Mouse (Mus musculus) ES-E14 (cell line): Measurements from ENCODE around the gene Lin9. TPM values are rescaled to one million over a fixed set of nuclear protein-coding genes. Genes with fewer than 3 reads are reported as not detected.

ENCODE experiments used
- DNase-seq: peaks from one replicate; pipeline ENCODE4 v3.0.0-alpha.2; 2013; ENCODE audit warnings: low read depth, low spot score
- H3K27ac ChIP-seq: 2 replicates; pipeline ENCODE4 v1.5.1; 2012; ENCODE audit warnings: low read depth, mild to moderate bottlenecking, low read length, moderate library complexity, mixed read lengths; ENCODE audit not compliant: poor library complexity, insufficient read depth, severe bottlenecking
- H3K36me3 ChIP-seq: 2 replicates; pipeline ENCODE4 v1.6.1; 2012; ENCODE audit warnings: mild to moderate bottlenecking, low read length, moderate library complexity, mixed read lengths; ENCODE audit not compliant: control insufficient read depth, poor library complexity, insufficient read depth, severe bottlenecking
- H3K4me1 ChIP-seq, 2 experiments: fragments of 150-350 bp in 1 of 2; sonication (generic) in 1 of 2; 2 replicates each; pipeline ENCODE4 v1.6.1; 2012; ENCODE audit warnings: low read length in 2 of 2, mild to moderate bottlenecking in 1 of 2, mixed read lengths in 1 of 2; ENCODE audit not compliant: control insufficient read depth in 2 of 2, insufficient read depth in 2 of 2, poor library complexity in 1 of 2
- H3K4me3 ChIP-seq, 2 experiments: fragments of 150-350 bp in 1 of 2; sonication (generic) in 1 of 2; 2 replicates each; pipeline ENCODE4 v1.5.1; 2012; ENCODE audit warnings: low read length in 2 of 2, low read depth in 1 of 2, mild to moderate bottlenecking in 1 of 2, mixed read lengths in 1 of 2; ENCODE audit not compliant: insufficient read depth in 1 of 2, poor library complexity in 1 of 2, severe bottlenecking in 1 of 2
- H3K9ac ChIP-seq: 2 replicates; pipeline ENCODE4 v1.6.1; 2012; ENCODE audit warnings: low read depth, mild to moderate bottlenecking, low read length, mixed read lengths; ENCODE audit not compliant: poor library complexity, insufficient read depth, severe bottlenecking
- H3K9me3 ChIP-seq: fragments of 150-350 bp; sonication (generic); 2 replicates; pipeline ENCODE4 v1.6.1; 2012; ENCODE audit warnings: low read depth, mild to moderate bottlenecking, low read length; ENCODE audit not compliant: control insufficient read depth, insufficient read depth
- CHD2 ChIP-seq: IDR thresholded peaks from 2 replicates; pipeline ENCODE4 v1.6.1; 2014; ENCODE audit warnings: mild to moderate bottlenecking, low read depth, low read length, inconsistent platforms
- HCFC1 ChIP-seq: IDR thresholded peaks from 2 replicates; pipeline ENCODE4 v1.6.1; 2012; ENCODE audit warnings: low read length, inconsistent platforms, borderline replicate concordance; ENCODE audit not compliant: insufficient read depth
- MAFK ChIP-seq: IDR thresholded peaks from 2 replicates; pipeline ENCODE4 v1.6.1; 2014; ENCODE audit warnings: mild to moderate bottlenecking, low read depth, low read length, inconsistent platforms; ENCODE audit not compliant: insufficient read depth
- ZC3H11A ChIP-seq: IDR thresholded peaks from 2 replicates; pipeline ENCODE4 v1.6.1; 2012; ENCODE audit warnings: low read depth, mild to moderate bottlenecking, inconsistent platforms, low read length, borderline replicate concordance
- ZNF384 ChIP-seq: IDR thresholded peaks from 2 replicates; pipeline ENCODE4 v1.6.1; 2012; ENCODE audit warnings: low read depth, low read length, inconsistent platforms
- in situ Hi-C, 2 experiments: fragments of 600-800 bp; cut with MboI; formaldehyde crosslinking; loops; one replicate each; pipeline ENCODE4 v1.15.1; 2025; ENCODE audit warnings: low sequenced_read_pairs in 2 of 2, inconsistent platforms in 1 of 2; ENCODE audit not compliant: unreplicated experiment in 2 of 2
- total RNA-seq: library from RNA; depleted of rRNA; stranded (reverse); fragments of 300-350 nt; gene quantifications from 2 replicates; pipeline ENCODE4 v1.2.3, GENCODE M21; 2012

Lin9 gene
- total RNA-seq, 1 experiment: 15.9 TPM

DNA sequence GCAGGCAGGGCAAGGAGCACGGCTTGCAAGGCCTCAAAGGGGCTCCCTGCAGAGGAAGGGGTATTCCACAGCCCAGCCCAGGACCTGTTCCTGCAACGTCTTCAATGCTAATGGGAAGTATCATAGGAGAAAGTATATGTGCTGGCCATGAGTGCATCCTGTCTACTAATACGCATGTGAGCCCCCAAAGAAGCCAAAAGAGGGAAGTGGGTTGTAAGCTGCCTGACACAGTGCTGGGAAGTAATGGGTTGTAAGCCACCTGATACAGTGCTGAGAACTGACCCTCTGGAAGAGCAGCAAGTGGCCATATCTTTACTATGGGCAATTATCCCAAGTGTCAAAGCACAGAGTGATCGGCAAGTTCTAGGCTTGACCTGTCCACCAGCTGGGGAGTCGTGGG, 57.1 kb downstream of the Lin9 start:
- Histone ChIP-seq H3K4me3 (no peak overlapping the region), H3K9me3 (no peaks in the 10 kb centered on the region), H3K9ac (no peak overlapping the region), H3K4me1 (0 out of 4 replicates have a peak, but pooled peaks cover 0 to 2% of the 10 kb centered on the region in 2 experiments), H3K27ac (no peak overlapping the region), H3K36me3 (no peaks in the 10 kb centered on the region)
- DNase-seq: no peak
- in situ Hi-C loops: no loop called here
- TF ChIP-seq ZNF384: no peak

DNA sequence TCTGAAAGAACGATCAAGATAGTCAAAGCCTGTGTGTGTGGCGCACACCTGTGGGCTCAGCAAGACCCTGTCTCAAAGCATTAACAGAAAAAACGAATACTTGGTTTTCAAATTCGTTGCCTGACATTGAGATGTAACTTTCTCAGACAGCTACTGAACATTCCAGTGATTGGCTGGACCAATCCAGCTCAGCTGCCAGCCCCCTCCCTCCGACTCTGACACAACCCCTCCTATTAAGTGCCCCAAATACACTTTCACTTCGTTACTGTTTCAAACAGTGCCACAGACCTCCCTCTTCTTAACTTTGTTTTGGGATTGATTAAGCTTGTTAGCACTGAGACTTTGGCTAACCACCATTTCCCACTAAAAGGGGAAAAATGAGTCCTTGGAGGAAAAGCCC, 62.5 kb downstream of the Lin9 start:
- no peaks in the 10 kb centered on the region for H3K4me1 ChIP-seq
- no peaks in the 10 kb centered on the region for H3K9me3 ChIP-seq
- H3K4me3 ChIP-seq: no peak overlapping the region
- no peak for DNase-seq
- TF ChIP-seq HCFC1 (no peak), MAFK (no peak), ZC3H11A (no peak), ZNF384 (no peak), CHD2 (no peak)
- in situ Hi-C loops: no loop called here
- H3K9ac ChIP-seq: no peak overlapping the region
- H3K36me3 ChIP-seq: no peaks in the 10 kb centered on the region
- H3K27ac ChIP-seq: no peak overlapping the region

DNA sequence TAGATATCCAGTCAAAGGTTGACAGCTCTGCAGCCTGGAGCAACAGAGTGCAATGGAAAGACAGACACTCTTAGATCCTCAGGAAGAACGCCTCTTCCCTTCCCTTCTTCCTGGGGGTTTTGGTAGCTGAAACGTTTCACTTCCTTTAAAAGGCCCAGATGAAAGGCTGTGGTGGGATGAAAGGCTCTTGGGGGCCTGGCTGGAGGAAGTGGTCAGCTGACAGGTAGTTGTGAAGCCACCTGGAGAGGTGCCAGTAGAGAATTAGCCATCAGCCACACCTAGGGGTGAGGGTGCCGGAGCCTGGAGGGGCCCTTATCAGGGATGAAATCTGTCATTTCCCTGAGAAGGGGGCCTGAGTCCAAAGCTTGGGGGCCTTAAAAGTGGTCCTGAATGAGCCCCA, 66.4 kb downstream of the Lin9 start:
- Histone ChIP-seq H3K27ac (no peak overlapping the region), H3K4me3 (no peak overlapping the region), H3K36me3 (no peaks in the 10 kb centered on the region), H3K9me3 (no peaks in the 10 kb centered on the region), H3K4me1 (no peaks in the 10 kb centered on the region), H3K9ac (no peak overlapping the region)
- TF ChIP-seq ZC3H11A (no peak), MAFK (no peak), ZNF384 (no peak), HCFC1 (no peak), CHD2 (no peak)
- in situ Hi-C loops: no loop called here
- DNase-seq: no peak

DNA sequence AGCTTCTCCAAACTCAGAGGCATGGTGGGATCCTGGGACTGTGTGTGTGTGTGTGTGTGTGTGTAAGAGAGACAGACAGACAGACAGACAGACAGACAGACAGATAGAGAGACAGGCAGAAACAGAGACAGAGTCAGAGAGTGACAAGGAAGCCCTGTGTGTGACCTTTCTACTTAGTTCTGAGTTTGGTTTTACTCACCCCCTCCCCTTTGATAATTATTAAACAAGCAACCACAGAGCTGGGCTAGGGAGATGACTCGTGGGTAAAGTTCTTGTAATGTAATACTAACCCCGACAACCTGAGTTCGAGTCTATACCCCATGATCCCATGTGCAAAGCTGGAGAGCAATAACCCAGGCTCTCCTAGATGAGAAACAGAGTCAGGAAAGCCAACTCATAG, 66.9 kb downstream of the Lin9 start:
- no peak for DNase-seq
- in situ Hi-C loops: no loop called here
- Histone ChIP-seq H3K9me3 (no peaks in the 10 kb centered on the region), H3K36me3 (no peaks in the 10 kb centered on the region), H3K27ac (no peak overlapping the region), H3K4me3 (no peak overlapping the region), H3K9ac (no peak overlapping the region), H3K4me1 (no peaks in the 10 kb centered on the region)
- TF ChIP-seq ZC3H11A (no peak), CHD2 (no peak), ZNF384 (no peak), MAFK (no peak), HCFC1 (no peak)

DNA sequence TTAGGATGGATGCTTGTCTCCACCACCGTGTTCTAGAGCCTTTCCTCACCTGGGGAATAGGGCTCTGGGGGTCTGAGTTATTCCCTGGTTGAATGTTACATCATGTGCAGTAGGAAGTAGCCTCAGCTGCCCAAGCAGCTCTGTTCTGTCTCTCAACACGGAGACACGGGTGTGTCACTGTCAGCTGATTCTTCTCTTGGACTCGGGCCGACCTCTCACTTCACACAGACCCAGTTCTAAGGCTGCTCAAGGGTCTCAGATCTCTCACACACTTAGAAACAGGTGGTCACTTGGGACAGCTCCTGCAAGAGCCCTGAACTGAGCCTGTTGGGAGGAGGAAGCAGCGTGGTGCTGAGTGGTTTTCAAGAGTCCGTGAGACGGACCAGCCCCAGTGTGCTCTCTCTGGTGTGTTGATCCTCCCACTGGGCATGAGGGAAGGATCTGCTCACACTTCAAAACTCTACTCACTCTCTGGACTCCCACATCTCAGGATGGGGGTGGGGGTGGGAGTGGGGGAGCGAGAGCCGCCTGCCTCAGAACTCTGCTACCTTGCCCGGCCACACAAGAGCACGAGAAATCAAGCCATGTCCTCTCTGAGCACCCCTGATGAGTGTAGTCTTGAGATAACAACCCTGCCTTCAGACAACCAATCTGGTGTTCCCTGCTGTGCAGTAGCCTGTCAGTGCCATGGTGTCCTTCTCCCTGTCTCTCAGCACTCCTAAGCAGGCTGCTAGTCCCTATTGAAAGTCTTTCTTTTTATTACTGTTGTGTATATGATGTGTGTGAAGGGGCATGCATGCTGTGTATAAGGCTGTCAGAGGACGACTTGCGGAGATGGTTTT, 68.2 kb downstream of the Lin9 start:
- Histone ChIP-seq H3K9me3 (no peaks in the 10 kb centered on the region), H3K4me3 (no peak overlapping the region), H3K9ac (no peak overlapping the region), H3K36me3 (no peaks in the 10 kb centered on the region), H3K4me1 (no peaks in the 10 kb centered on the region), H3K27ac (no peak overlapping the region)
- DNase-seq: no peak
- TF ChIP-seq MAFK: no peak
- no peak for TF ChIP-seq ZC3H11A
- TF ChIP-seq CHD2: no peak
- no peak for TF ChIP-seq HCFC1
- in situ Hi-C loops: no loop called here
